Mouse (Mus musculus) heart, adult 2 months (tissue): Measurements from ENCODE around the gene Zmym3. TPM values are rescaled to one million over a fixed set of nuclear protein-coding genes. Genes with fewer than 3 reads are reported as not detected.
"Not testable (repeated sequence)": the region's sequence is repeated elsewhere in the genome, so short reads cannot be mapped to it uniquely, and the experiment has no call there.

ENCODE experiments used
- DNase-seq, 2 experiments: peaks; one replicate each; pipeline ENCODE4 v3.0.0; 2021
- H3K27ac ChIP-seq: fragments of 200-600 bp; 2 replicates; pipeline ENCODE4 v1.8.1; 2022
- H3K27me3 ChIP-seq: fragments of 200-500 bp; 2 replicates; pipeline ENCODE4 v1.6.1; 2012; ENCODE audit warnings: mild to moderate bottlenecking, low read length, inconsistent platforms, mixed read lengths; ENCODE audit not compliant: control insufficient read depth, insufficient read depth
- H3K36me3 ChIP-seq: fragments of 200-500 bp; 2 replicates; pipeline ENCODE4 v1.6.1; 2012; ENCODE audit warnings: low read length, inconsistent platforms; ENCODE audit not compliant: control insufficient read depth, insufficient read depth
- H3K4me1 ChIP-seq: fragments of 200-500 bp; 2 replicates; pipeline ENCODE4 v1.6.1; 2011; ENCODE audit warnings: low read length; ENCODE audit not compliant: control insufficient read depth, insufficient read depth
- H3K4me3 ChIP-seq: fragments of 200-600 bp; 2 replicates; pipeline ENCODE4 v1.8.1; 2022
- H3K79me2 ChIP-seq: fragments of 200-500 bp; replicated peaks from 2 replicates; pipeline ENCODE4 v1.6.1; 2012; ENCODE audit warnings: mild to moderate bottlenecking, inconsistent platforms, low read length, moderate library complexity, mixed read lengths; ENCODE audit not compliant: control insufficient read depth, insufficient read depth
- H3K9ac ChIP-seq: fragments of 200-500 bp; 2 replicates; pipeline ENCODE4 v1.6.1; 2012; ENCODE audit warnings: low read depth, mild to moderate bottlenecking, control low read depth, inconsistent platforms, low read length, mixed read lengths
- CTCF ChIP-seq: fragments of 200-600 bp; IDR thresholded peaks from 2 replicates; pipeline ENCODE4 v1.8.1; 2022; ENCODE audit warnings: antibody characterized with exemption, mild to moderate bottlenecking, moderate library complexity
- EP300 ChIP-seq: fragments of 200-500 bp; IDR thresholded peaks from 2 replicates; pipeline ENCODE4 v1.6.1; 2011; ENCODE audit warnings: low read depth, low read length, control low read depth; ENCODE audit not compliant: insufficient read depth
- POLR2A ChIP-seq: fragments of 200-500 bp; IDR thresholded peaks from 2 replicates; pipeline ENCODE4 v1.6.1; 2011; ENCODE audit warnings: mild to moderate bottlenecking, low read depth, low read length, control low read depth; ENCODE audit not compliant: insufficient read depth
- WGBS: fragments of 180-500 bp; shearing (Covaris S2); methylation state at CpG from one replicate; pipeline ENCODE4 v1.1.7; 2018; 5-methylcytosine and 5-hydroxymethylcytosine counted together
- intact Hi-C: fragments of 180-260 bp; cut with DNase I; formaldehyde crosslinking; loops from one replicate; pipeline ENCODE4 v1.15.1; 2025
- polyA plus RNA-seq: library from polyadenylated mRNA; depleted of rRNA; stranded (reverse); fragments of >200 nt; gene quantifications from 2 replicates; pipeline ENCODE4 v1.2.3, GENCODE M21; 2012; rRNA removed
- total RNA-seq, 2 experiments: library from RNA; stranded (reverse); gene quantifications; 2 replicates each; pipeline ENCODE4 v1.2.3; 2021

Gene Zmym3
- total and polyA plus RNA-seq, 3 experiments, result 13.3 to 18.7 (median 15.9) TPM

GRCm38 (mm10) chrX:101377076-101377475 lies 43.6 kb downstream of the Zmym3 start:
- intact Hi-C loops, result no loop called here
- Histone ChIP-seq H3K79me2 (no peaks in the 10 kb centered on the region), H3K27ac (no peak overlapping the region), H3K4me1 (no peaks in the 10 kb centered on the region), H3K9ac (no peak overlapping the region), H3K36me3 (no peaks in the 10 kb centered on the region), H3K4me3 (no peak overlapping the region), H3K27me3 (no peaks in the 10 kb centered on the region)
- 52% methylated on average over 4 of the region's 4 CpGs for WGBS
- no peak for DNase-seq
- TF ChIP-seq EP300, result no peak
- TF ChIP-seq POLR2A, result no peak
- TF ChIP-seq CTCF, result no peak

GRCm38 (mm10) chrX:101376190-101376968 lies 44.3 kb downstream of the Zmym3 start, which contains the start of gene Gjb1:
Gene Gjb1, plus strand, starts transcription at chrX:101376378.
- WGBS, result 73% methylated on average over 7 of the region's 7 CpGs
- intact Hi-C loops, result no loop called here
- H3K79me2 ChIP-seq, result no peaks in the 10 kb centered on the region
- no peaks in the 10 kb centered on the region for H3K36me3 ChIP-seq
- H3K4me1 ChIP-seq, result no peaks in the 10 kb centered on the region
- no peak within 1 kb of the TSS for H3K9ac ChIP-seq
- no peak for DNase-seq
- no peak for TF ChIP-seq EP300
- TF ChIP-seq POLR2A, result no peak
- TF ChIP-seq CTCF, result no peak
- no peaks in the 10 kb centered on the region for H3K27me3 ChIP-seq
- no peak within 1 kb of the TSS for H3K27ac ChIP-seq
- H3K4me3 ChIP-seq, result no peak within 1 kb of the TSS

- H3K27me3 ChIP-seq, result no peaks in the 10 kb centered on the region
- H3K36me3 ChIP-seq, result no peaks in the 10 kb centered on the region
- no peaks in the 10 kb centered on the region for H3K79me2 ChIP-seq
- TF ChIP-seq EP300, result no peak
- no peak for TF ChIP-seq POLR2A
- no peak for TF ChIP-seq CTCF
- no peak for DNase-seq
- H3K27ac ChIP-seq, result no peak overlapping the region
- intact Hi-C loops, result no loop called here
- no peak overlapping the region for H3K4me3 ChIP-seq
- no peak overlapping the region for H3K9ac ChIP-seq
- WGBS, result 77% methylated on average over 5 of the region's 5 CpGs
- no peaks in the 10 kb centered on the region for H3K4me1 ChIP-seq
These were observed 47.7 kb downstream of the Zmym3 start for GRCm38 (mm10) chrX:101372946-101373345.

- no peaks in the 10 kb centered on the region for H3K79me2 ChIP-seq
- intact Hi-C loops, result no loop called here
- 80% methylated on average over 3 of the region's 3 CpGs for WGBS
- DNase-seq, result no peak
- no peak overlapping the region for H3K27ac ChIP-seq
- no peaks in the 10 kb centered on the region for H3K36me3 ChIP-seq
- no peaks in the 10 kb centered on the region for H3K27me3 ChIP-seq
- no peak overlapping the region for H3K4me3 ChIP-seq
- no peak overlapping the region for H3K9ac ChIP-seq
- TF ChIP-seq EP300 (no peak), CTCF (no peak), POLR2A (no peak)
- H3K4me1 ChIP-seq, result no peaks in the 10 kb centered on the region
These were observed 50.1 kb downstream of the Zmym3 start for GRCm38 (mm10) chrX:101370573-101370972.

- intact Hi-C loops, result no loop called here
- Histone ChIP-seq H3K27ac (no peak overlapping the region), H3K27me3 (no peaks in the 10 kb centered on the region), H3K79me2 (no peaks in the 10 kb centered on the region), H3K4me3 (no peak overlapping the region), H3K4me1 (no peaks in the 10 kb centered on the region), H3K36me3 (no peaks in the 10 kb centered on the region), H3K9ac (no peak overlapping the region)
- 38% methylated on average over 7 of the region's 7 CpGs for WGBS
- no peak for DNase-seq
- no peak for TF ChIP-seq CTCF
- no peak for TF ChIP-seq EP300
- no peak for TF ChIP-seq POLR2A
These were observed 51.6 kb downstream of the Zmym3 start for GRCm38 (mm10) chrX:101369001-101369400.

GRCm38 (mm10) chrX:101358902-101359301 lies 61.7 kb downstream of the Zmym3 start:
- H3K27me3 ChIP-seq, DNase-seq, H3K27ac ChIP-seq, H3K9ac ChIP-seq, intact Hi-C loops, H3K4me1 ChIP-seq, H3K4me3 ChIP-seq, H3K36me3 ChIP-seq, H3K79me2 ChIP-seq: not testable (repeated sequence)
- peak; percentile 22; the same call in 1 of the 2 replicates for TF ChIP-seq CTCF
- 61% methylated on average over 4 of the region's 4 CpGs for WGBS

Other genes with a start within 250 kb of the Zmym3 start
- gene Snx12, start 198.3 kb downstream of the Zmym3 start, total RNA-seq, result 10 to 100 TPM; 36.0 to 37.3 TPM
- 16.6 and 22.3 TPM in 2 replicates for gene Snx12, start 198.3 kb downstream of the Zmym3 start, polyA plus RNA-seq
- 10 to 100 TPM; 57.7 to 65.2 TPM for gene Foxo4, start 166.3 kb downstream of the Zmym3 start, total RNA-seq
- 39.4 and 49.8 TPM in 2 replicates for gene Foxo4, start 166.3 kb downstream of the Zmym3 start, polyA plus RNA-seq
- gene Gm614, start 156.9 kb downstream of the Zmym3 start, total RNA-seq, result not detected
- gene Gm614, start 156.9 kb downstream of the Zmym3 start, polyA plus RNA-seq, result 0.41 TPM in 1 of 2 replicates, not detected in the other
- gene Il2rg, start 152.6 kb downstream of the Zmym3 start, total RNA-seq, result 1 to 10 TPM; 7.9 to 9.8 TPM
- 15.8 and 19.2 TPM in 2 replicates for gene Il2rg, start 152.6 kb downstream of the Zmym3 start, polyA plus RNA-seq
- under 1 TPM in 1 of 2 experiments, not detected in 1; 0.31 TPM for gene Gm20489, start 151.8 kb downstream of the Zmym3 start, total RNA-seq
- gene Gm20489, start 151.8 kb downstream of the Zmym3 start, polyA plus RNA-seq, result not detected in 2 replicates
- gene Med12, start 146.8 kb downstream of the Zmym3 start, total RNA-seq, result 10 to 100 TPM; 20.2 to 21.2 TPM
- gene Med12, start 146.8 kb downstream of the Zmym3 start, polyA plus RNA-seq, result 61.9 and 76.3 TPM in 2 replicates
- gene Nlgn3, start 121.7 kb downstream of the Zmym3 start, total RNA-seq, result 1 to 10 TPM in 1 of 2 experiments, under 1 TPM in 1; 0.42 to 1.0 TPM
- 0.20 and 1.1 TPM in 2 replicates for gene Nlgn3, start 121.7 kb downstream of the Zmym3 start, polyA plus RNA-seq
- gene Gjb1, start 44.5 kb downstream of the Zmym3 start, total RNA-seq, result not detected
- 0.12 and 0.56 TPM in 2 replicates for gene Gjb1, start 44.5 kb downstream of the Zmym3 start, polyA plus RNA-seq
- 10 to 100 TPM; 57.6 to 70.9 TPM for gene Nono, start 8.5 kb upstream of the Zmym3 start, total RNA-seq
- 46.7 and 83.4 TPM in 2 replicates for gene Nono, start 8.5 kb upstream of the Zmym3 start, polyA plus RNA-seq
- 100 to 1,000 TPM; 157 to 183 TPM for gene Itgb1bp2, start 28.2 kb upstream of the Zmym3 start, total RNA-seq
- 194 and 335 TPM in 2 replicates for gene Itgb1bp2, start 28.2 kb upstream of the Zmym3 start, polyA plus RNA-seq
- 10 to 100 TPM; 15.0 to 15.4 TPM for gene Taf1, start 111.9 kb upstream of the Zmym3 start, total RNA-seq
- 2.7 and 5.8 TPM in 2 replicates for gene Taf1, start 111.9 kb upstream of the Zmym3 start, polyA plus RNA-seq
- 10 to 100 TPM; 51.0 to 53.1 TPM for gene Ogt, start 219.2 kb upstream of the Zmym3 start, total RNA-seq
- 52.4 and 113 TPM in 2 replicates for gene Ogt, start 219.2 kb upstream of the Zmym3 start, polyA plus RNA-seq